Mouse (Mus musculus) bone marrow, adult 2 months (tissue): ENCODE data around the gene Mrpl55.

Source experiments
- CTCF ChIP-seq: fragments of 200-500 bp; IDR thresholded peaks from 2 replicates; pipeline ENCODE4 v1.5.1; 2011; ENCODE audit warnings: low read length, control low read depth; ENCODE audit not compliant: control insufficient read depth, insufficient read depth
- POLR2A ChIP-seq: fragments of 200-500 bp; IDR thresholded peaks from 2 replicates; pipeline ENCODE4 v1.6.1; 2011; ENCODE audit warnings: low read depth, mild to moderate bottlenecking, control low read depth, low read length, borderline replicate concordance; ENCODE audit not compliant: control insufficient read depth

DNA sequence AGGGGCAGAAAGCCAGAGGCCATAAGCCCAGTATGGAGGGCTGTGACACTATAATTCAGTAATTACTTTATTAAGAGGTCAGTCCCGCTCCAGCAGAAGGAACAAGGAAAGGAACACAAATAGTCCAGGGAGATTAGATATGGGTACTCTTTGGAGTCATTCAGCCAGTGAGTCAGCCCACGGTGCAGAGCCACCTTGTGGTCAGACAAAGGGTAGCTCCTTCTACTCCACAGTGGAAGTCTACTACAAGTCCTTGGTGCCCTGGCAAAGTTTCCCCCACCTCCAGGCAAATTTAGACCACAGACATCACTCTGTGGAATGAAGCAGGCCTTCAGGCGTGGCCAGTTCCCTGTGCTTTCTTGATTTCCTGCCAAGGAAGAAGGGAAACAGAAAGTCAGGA is 18.5 kb upstream of the Mrpl55 start:
- TF ChIP-seq POLR2A (no peak), CTCF (peak; percentile 82)
